Mouse (Mus musculus): Measurements from ENCODE around the gene Slc9a6.

Gene Slc9a6

GRCm38 (mm10) chrX:56667296-56667695, 57.7 kb downstream of the Slc9a6 start:
- DNase-seq, result no peak

- no peak for DNase-seq
These were observed 58.5 kb downstream of the Slc9a6 start for GRCm38 (mm10) chrX:56668051-56668450.

GRCm38 (mm10) chrX:56668501-56668900, 58.9 kb downstream of the Slc9a6 start:
- DNase-seq, result no peak

- DNase-seq, result no peak
These were observed 66.0 kb downstream of the Slc9a6 start for GRCm38 (mm10) chrX:56675556-56675955.

- no peak for DNase-seq
These were observed 68.2 kb downstream of the Slc9a6 start for GRCm38 (mm10) chrX:56677736-56678135.

- DNase-seq, result no peak
These were observed 69.5 kb downstream of the Slc9a6 start for GRCm38 (mm10) chrX:56679066-56679465.

- DNase-seq, result no peak
These were observed 72.7 kb downstream of the Slc9a6 start for GRCm38 (mm10) chrX:56682156-56682720.

- no peak for DNase-seq
These were observed 74.0 kb downstream of the Slc9a6 start for GRCm38 (mm10) chrX:56683521-56683920.

- no peak for DNase-seq
These were observed 83.0 kb downstream of the Slc9a6 start for GRCm38 (mm10) chrX:56692554-56692953.

GRCm38 (mm10) chrX:56694539-56694938, 85.0 kb downstream of the Slc9a6 start:
- no peak for DNase-seq

GRCm38 (mm10) chrX:56697199-56697780, 87.7 kb downstream of the Slc9a6 start:
- no peak for DNase-seq

GRCm38 (mm10) chrX:56697886-56698285, 88.3 kb downstream of the Slc9a6 start:
- DNase-seq, result no peak

GRCm38 (mm10) chrX:56701261-56701660, 91.7 kb downstream of the Slc9a6 start:
- DNase-seq, result no peak

- DNase-seq, result no peak
These were observed 94.5 kb downstream of the Slc9a6 start for GRCm38 (mm10) chrX:56703965-56704562.

GRCm38 (mm10) chrX:56708592-56709370, 99.2 kb downstream of the Slc9a6 start:
- DNase-seq, result no peak

- no peak for DNase-seq
These were observed 101.0 kb downstream of the Slc9a6 start for GRCm38 (mm10) chrX:56710522-56710921.

GRCm38 (mm10) chrX:56712666-56713065, 103.1 kb downstream of the Slc9a6 start:
- no peak for DNase-seq
